Mouse (Mus musculus) testis, postnatal 14 days (tissue): Measurements from ENCODE around the gene Nudc.
A peak's percentile ranks its signal among the peaks of the same experiment; 100 is the strongest.
"Not testable (repeated sequence)": the region's sequence is repeated elsewhere in the genome, so short reads cannot be mapped to it uniquely, and the experiment has no call there.

Experiments
- DNase-seq: peaks from one replicate; pipeline ENCODE4 v3.0.0; 2021; ENCODE audit warnings: low spot score

Gene Nudc

GRCm38 (mm10) chr4:133536081-133536480 is 9.7 kb downstream of the Nudc start:
- no peak for DNase-seq

GRCm38 (mm10) chr4:133532777-133533176 is 13.0 kb downstream of the Nudc start:
- DNase-seq = no peak

- DNase-seq = no peak
These were observed 18.0 kb downstream of the Nudc start for GRCm38 (mm10) chr4:133527788-133528187.

GRCm38 (mm10) chr4:133521502-133521901 is 24.3 kb downstream of the Nudc start:
- no peak for DNase-seq

GRCm38 (mm10) chr4:133519369-133519665 is 26.5 kb downstream of the Nudc start:
- no peak for DNase-seq

GRCm38 (mm10) chr4:133518601-133519368 is 27.0 kb downstream of the Nudc start, which contains the start of gene Kdf1:
Gene Kdf1 (plus strand): TSS chr4:133518963.
- peak; percentile 77 for DNase-seq

- DNase-seq = peak; percentile 54
These were observed 32.8 kb downstream of the Nudc start for GRCm38 (mm10) chr4:133512972-133513371.

GRCm38 (mm10) chr4:133512511-133512910 is 33.3 kb downstream of the Nudc start:
- DNase-seq = not testable (repeated sequence)

- DNase-seq = no peak
These were observed 34.7 kb downstream of the Nudc start for GRCm38 (mm10) chr4:133511050-133511449.

GRCm38 (mm10) chr4:133508990-133509389 is 36.8 kb downstream of the Nudc start:
- no peak for DNase-seq

- no peak for DNase-seq
These were observed 39.2 kb downstream of the Nudc start for GRCm38 (mm10) chr4:133506573-133506972.

GRCm38 (mm10) chr4:133504755-133505485 is 40.9 kb downstream of the Nudc start:
- DNase-seq = no peak

- DNase-seq = no peak
These were observed 41.5 kb downstream of the Nudc start for GRCm38 (mm10) chr4:133504300-133504699.

GRCm38 (mm10) chr4:133501514-133501913 is 44.3 kb downstream of the Nudc start:
- no peak for DNase-seq

GRCm38 (mm10) chr4:133498160-133498724 is 47.6 kb downstream of the Nudc start, which contains the start of gene Trnp1:
Gene Trnp1 (minus strand): TSS chr4:133498550.
- DNase-seq = peak; percentile 83

- no peak for DNase-seq
These were observed 48.2 kb downstream of the Nudc start for GRCm38 (mm10) chr4:133497461-133498159.

- DNase-seq = peak; percentile 62
These were observed 48.9 kb downstream of the Nudc start for GRCm38 (mm10) chr4:133496738-133497445.

GRCm38 (mm10) chr4:133495711-133496110 is 50.1 kb downstream of the Nudc start:
- no peak for DNase-seq

- no peak for DNase-seq
These were observed 50.9 kb downstream of the Nudc start for GRCm38 (mm10) chr4:133494867-133495266.

GRCm38 (mm10) chr4:133494432-133494831 is 51.4 kb downstream of the Nudc start:
- peak; percentile 83 for DNase-seq

- no peak for DNase-seq
These were observed 51.9 kb downstream of the Nudc start for GRCm38 (mm10) chr4:133493895-133494294.

- DNase-seq = peak; percentile 62
These were observed 54.0 kb downstream of the Nudc start for GRCm38 (mm10) chr4:133491800-133492199.
